ENCODE assay signal across 9 mouse cellular contexts in genomic region chr1:161269346-161269745, GRCm38 (mm10). TPM values are rescaled to one million over a fixed set of nuclear protein-coding genes. Genes with fewer than 3 reads are reported as not detected.
A peak's percentile ranks its signal among the peaks of the same experiment; 100 is the strongest.
DNase-seq lines count a peak whose midpoint lies in the region; ATAC-seq and TF ChIP-seq lines count a peak whose summit lies in the region.
"Had no signal": no experiment of that assay in that cellular context is flagged by ENCODE, and none has a peak within 500 bp of the region (broad histone marks: within the 10 kb centered on the region; RNA-seq: fewer than 3 reads in every experiment).

No protein-coding gene starts in this region.

- no peak overlapping the region for H3K4me3 ChIP-seq in forebrain, postnatal 0 days (ENCODE audit: low read depth, low read length)
- H3K4me3 ChIP-seq: heart, embryonic 15.5 days had no signal

- peak; percentile 71; the same call in 1 of the 2 replicates for ATAC-seq in forebrain, postnatal 0 days

- no peak overlapping the region for H3K4me2 ChIP-seq in forebrain, postnatal 0 days (ENCODE audit: low read depth)
- H3K4me2 ChIP-seq: heart, embryonic 15.5 days had no signal

- no peak for TF ChIP-seq CTCF in forebrain, postnatal 0 days (IDR thresholded peaks at IDR 0.05; ENCODE audit: low read depth)

- WGBS in forebrain, postnatal 0 days, result 54% methylated on average over 4 of the region's 4 CpGs

- H3K36me3 ChIP-seq in forebrain, postnatal 0 days (ENCODE audit: insufficient read depth), result no peaks in the 10 kb centered on the region
- H3K36me3 ChIP-seq: heart, embryonic 15.5 days had no signal

- H3K27me3 ChIP-seq in forebrain, postnatal 0 days (ENCODE audit: insufficient read depth, low read length), result no peaks in the 10 kb centered on the region
- H3K27me3 ChIP-seq: heart, embryonic 15.5 days had no signal

- no peaks in the 10 kb centered on the region for H3K4me1 ChIP-seq in forebrain, postnatal 0 days (ENCODE audit: insufficient read depth)
- H3K4me1 ChIP-seq: heart, embryonic 15.5 days had no signal

- H3K9me3 ChIP-seq in forebrain, postnatal 0 days (ENCODE audit: low read length), result no peaks in the 10 kb centered on the region
- H3K9me3 ChIP-seq: heart, embryonic 15.5 days had no signal

- H3K27ac ChIP-seq in forebrain, postnatal 0 days (ENCODE audit: low read depth, low read length), result no peak overlapping the region
- H3K27ac ChIP-seq: heart, embryonic 15.5 days had no signal

- no peak overlapping the region for H3K9ac ChIP-seq in forebrain, postnatal 0 days
- H3K9ac ChIP-seq: heart, embryonic 15.5 days had no signal

- DNase-seq in cerebellum, adult 9-10 months, result peak; percentile 19
- DNase-seq in cerebellum, adult 18-20 months, result no peak
- peak; percentile 25 for DNase-seq in layer of hippocampus, adult 11-12 months (ENCODE audit: low spot score)
- DNase-seq in layer of hippocampus, postnatal 36 days, result no peak
- DNase-seq in forebrain, postnatal 0 days, result no peak
- peak; percentile 88 for DNase-seq in lung, postnatal 25 days (ENCODE audit: low spot score)
- no peak for DNase-seq in right cerebral cortex, postnatal 25 days
- no peak for DNase-seq in urinary bladder, postnatal 10 days (ENCODE audit: low spot score)

RNA-seq across cellular contexts. Expression of gene Prdx6, which starts 18.3 kb away (rescaled TPM):
- 100 to 1,000 TPM; 311 to 331 TPM for total RNA-seq in layer of hippocampus, postnatal 36 days (2021)
- total RNA-seq in forebrain, postnatal 0 days (2014; rRNA removed), result 102 and 126 TPM in 2 replicates
- polyA plus RNA-seq in forebrain, postnatal 0 days (2015; fragmentation: Nextera tagmentation; extraction: Ambion mirVana), result 203 and 234 TPM in 2 replicates

Comparison
In these comparisons a context has a peak if more than half of its experiments do, and no peak if none do; other contexts are left out.
1. DNase-seq: peak in cerebellum, adult 9-10 months (single experiment), layer of hippocampus, adult 11-12 months (single experiment) and lung, postnatal 25 days (single experiment); none in cerebellum, adult 18-20 months (0 of 2), layer of hippocampus, postnatal 36 days (0 of 2), forebrain, postnatal 0 days (single experiment), right cerebral cortex, postnatal 25 days (single experiment) and urinary bladder, postnatal 10 days (single experiment).